Mouse (Mus musculus) forebrain, embryonic 11.5 days (tissue): ENCODE measurements around the gene Nipal3. TPM values are rescaled to one million over a fixed set of nuclear protein-coding genes. Genes with fewer than 3 reads are reported as not detected.

ENCODE experiments used
- ATAC-seq: fragments of 200-750 bp; cut with Nextera tagmentation; replicated peaks from 2 replicates; pipeline ENCODE4 v1.8.0; 2017; ENCODE audit warnings: moderate TSS enrichment; ENCODE audit not compliant: low FRiP score
- DNase-seq: peaks from one replicate; pipeline ENCODE4 v3.0.0-alpha.2; 2017; ENCODE audit warnings: low spot score
- H3K27ac ChIP-seq: fragments of 300-500 bp; sonication (generic); 2 replicates; pipeline ENCODE4 v1.5.1; 2014; ENCODE audit warnings: low read depth, low read length
- H3K27me3 ChIP-seq: fragments of 300-500 bp; sonication (generic); 2 replicates; pipeline ENCODE4 v1.6.1; 2014; ENCODE audit warnings: mild to moderate bottlenecking, low read length, mixed read lengths; ENCODE audit not compliant: control insufficient read depth, insufficient read depth
- H3K36me3 ChIP-seq: fragments of 300-500 bp; sonication (generic); 2 replicates; pipeline ENCODE4 v1.6.1; 2014; ENCODE audit warnings: mild to moderate bottlenecking, low read length, moderate library complexity, mixed read lengths; ENCODE audit not compliant: control insufficient read depth, insufficient read depth
- H3K4me1 ChIP-seq: fragments of 300-500 bp; sonication (generic); replicated peaks from 2 replicates; pipeline ENCODE4 v1.6.1; 2014; ENCODE audit warnings: low read length, mixed read lengths; ENCODE audit not compliant: control insufficient read depth, insufficient read depth
- H3K4me2 ChIP-seq: fragments of 300-500 bp; sonication (generic); 2 replicates; pipeline ENCODE4 v1.6.1; 2014; ENCODE audit warnings: low read depth, mild to moderate bottlenecking, low read length, moderate library complexity, mixed read lengths; ENCODE audit not compliant: severe bottlenecking
- H3K4me3 ChIP-seq: fragments of 300-500 bp; sonication (generic); 2 replicates; pipeline ENCODE4 v1.5.1; 2014; ENCODE audit warnings: low read depth, low read length
- H3K9ac ChIP-seq: fragments of 300-500 bp; sonication (generic); 2 replicates; pipeline ENCODE4 v1.6.1; 2014; ENCODE audit warnings: low read length
- H3K9me3 ChIP-seq: fragments of 300-500 bp; sonication (generic); 2 replicates; pipeline ENCODE4 v1.6.1; 2016; ENCODE audit warnings: low read length, mixed read lengths; ENCODE audit not compliant: control insufficient read depth
- WGBS: fragments of 180-500 bp; shearing (Covaris S2); extraction: QIAGEN DNeasy Blood & Tissue Kit; methylation state at CpG from one replicate; pipeline ENCODE4 v1.1.7; 2014; 5-methylcytosine and 5-hydroxymethylcytosine counted together
- polyA plus RNA-seq: library from polyadenylated mRNA; unstranded; fragments of >200 nt; fragmentation: Nextera tagmentation; extraction: Ambion mirVana; gene quantifications from 2 replicates; pipeline ENCODE4 v1.2.1, GENCODE M21; 2014

Nipal3 gene
- polyA plus RNA-seq, 1 experiment from 2014 or later = 3.0 TPM

DNA sequence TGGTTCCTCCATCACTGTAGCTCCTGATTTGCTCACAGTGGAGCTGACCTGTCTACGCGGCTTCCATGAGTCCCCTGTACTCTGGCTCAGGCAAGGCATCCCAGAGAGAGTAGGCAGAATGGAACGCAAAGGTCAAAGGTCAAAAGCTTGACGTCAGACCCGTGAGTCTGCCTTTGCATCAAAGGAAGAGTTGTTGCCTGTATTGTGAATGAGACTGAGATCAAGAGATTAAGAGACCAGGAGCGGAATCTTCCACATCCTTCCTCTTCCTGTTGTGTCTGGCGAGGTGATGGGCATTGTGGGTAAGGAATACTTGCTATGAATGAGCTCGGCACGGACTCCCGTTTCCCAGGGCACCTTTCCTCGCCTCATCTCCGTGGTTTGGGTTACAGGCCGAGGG is 58.5 kb downstream of the Nipal3 start:
- H3K27me3 ChIP-seq = no peaks in the 10 kb centered on the region
- H3K4me3 ChIP-seq = no peak overlapping the region
- H3K4me2 ChIP-seq = no peak overlapping the region
- WGBS = 58% methylated on average over 13 of the region's 13 CpGs
- DNase-seq = no peak
- H3K9me3 ChIP-seq = no peaks in the 10 kb centered on the region
- no peak overlapping the region for H3K9ac ChIP-seq
- H3K36me3 ChIP-seq = no peaks in the 10 kb centered on the region
- peaks cover 2% of the 10 kb centered on the region; the same call in 1 of the 2 replicates for H3K4me1 ChIP-seq
- no peak overlapping the region for H3K27ac ChIP-seq
- ATAC-seq = no peak

DNA sequence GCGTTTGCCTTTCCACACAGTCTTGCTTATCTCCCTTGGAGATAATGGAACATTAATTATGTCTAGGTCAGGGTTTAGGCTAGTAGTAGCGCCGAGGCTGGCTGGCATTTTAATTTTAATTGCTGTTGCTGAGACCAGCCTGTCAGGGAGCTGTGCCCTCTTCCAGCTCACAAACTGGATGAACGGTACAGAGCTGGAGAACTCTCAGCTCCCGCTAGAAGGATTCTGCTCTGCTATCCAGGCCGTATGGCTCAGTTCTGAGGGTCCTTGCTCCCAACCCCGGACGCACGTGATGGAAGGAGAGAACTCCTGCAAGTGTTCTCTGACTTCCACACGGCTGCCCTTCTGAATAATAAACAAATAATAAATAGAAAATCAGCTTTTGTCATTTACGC is 60.4 kb downstream of the Nipal3 start:
- H3K27ac ChIP-seq = no peak overlapping the region
- DNase-seq = no peak
- no peaks in the 10 kb centered on the region for H3K36me3 ChIP-seq
- peak; percentile 19; the same call in 1 of the 2 replicates for ATAC-seq
- no peaks in the 10 kb centered on the region for H3K9me3 ChIP-seq
- H3K4me2 ChIP-seq = peak overlapping the region; percentile 94
- H3K9ac ChIP-seq = peak overlapping the region; percentile 80; the same call in 1 of the 2 replicates
- peaks cover 2% of the 10 kb centered on the region; the same call in 1 of the 2 replicates for H3K4me1 ChIP-seq
- no peaks in the 10 kb centered on the region for H3K27me3 ChIP-seq
- 31% methylated on average over 11 of the region's 11 CpGs for WGBS
- H3K4me3 ChIP-seq = peak overlapping the region; percentile 66

DNA sequence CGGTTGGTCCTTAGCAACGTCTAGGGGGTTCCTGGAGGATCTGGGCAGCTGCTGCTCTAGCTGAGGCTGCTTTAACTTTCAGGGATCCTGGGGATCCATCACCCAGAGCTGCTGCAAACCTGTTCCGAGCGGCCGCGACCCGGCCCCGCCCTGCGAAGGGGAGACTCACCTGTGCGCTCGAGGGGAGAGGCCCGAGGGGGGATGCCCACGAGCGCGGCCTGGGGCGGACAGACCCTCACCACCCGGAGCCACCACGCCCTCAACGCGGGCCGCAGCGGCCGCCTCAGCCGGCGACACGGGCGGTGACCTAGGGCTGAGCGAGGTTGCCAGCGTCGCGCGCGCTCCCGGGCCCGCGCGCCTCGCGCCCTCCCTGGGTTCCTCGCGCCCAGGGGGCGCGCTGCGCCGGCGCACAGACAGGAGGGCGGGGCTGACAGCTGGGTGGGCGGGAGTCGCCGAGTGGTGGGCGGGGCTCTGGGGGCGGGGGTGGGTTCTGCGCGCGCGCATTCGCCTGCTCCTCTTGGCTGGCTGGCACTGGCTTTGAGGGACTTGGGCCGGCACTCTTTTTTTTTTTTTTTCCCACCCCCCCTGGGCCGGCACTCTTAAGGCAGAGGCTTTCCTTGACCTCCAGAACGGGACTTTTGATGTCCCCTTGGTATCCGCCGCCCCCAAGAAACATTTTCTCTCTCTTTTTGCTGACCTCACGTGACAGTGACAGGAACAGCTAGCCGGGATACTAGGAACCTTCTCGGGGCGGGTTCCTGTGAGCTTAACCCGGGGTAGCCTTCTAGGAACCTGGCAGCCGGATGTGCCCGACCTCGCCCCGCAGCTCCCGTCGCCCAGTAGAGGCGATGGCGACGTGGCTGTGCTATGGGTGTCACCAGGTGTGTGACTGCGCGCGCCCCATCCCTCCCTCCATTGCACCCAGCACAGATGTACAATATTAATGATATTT is 61.1 kb downstream of the Nipal3 start, which contains the start of gene Rcan3:
Gene Rcan3 (minus strand): TSS at position 411 of the 952 bp plus-strand sequence.
- H3K4me2 ChIP-seq = peak within 1 kb of the TSS; percentile 94
- no peaks in the 10 kb centered on the region; the same call in 1 of the 2 replicates for H3K4me1 ChIP-seq
- peak within 1 kb of the TSS; percentile 66 for H3K4me3 ChIP-seq
- no peak within 1 kb of the TSS for H3K27ac ChIP-seq
- peak within 1 kb of the TSS; percentile 80 for H3K9ac ChIP-seq
- no peaks in the 10 kb centered on the region for H3K9me3 ChIP-seq
- no peaks in the 10 kb centered on the region for H3K36me3 ChIP-seq
- no peaks in the 10 kb centered on the region for H3K27me3 ChIP-seq
- DNase-seq (peak; percentile 96), ATAC-seq (peak; percentile 85)
- WGBS = under 1% methylated on average over 75 of the region's 79 CpGs

DNA sequence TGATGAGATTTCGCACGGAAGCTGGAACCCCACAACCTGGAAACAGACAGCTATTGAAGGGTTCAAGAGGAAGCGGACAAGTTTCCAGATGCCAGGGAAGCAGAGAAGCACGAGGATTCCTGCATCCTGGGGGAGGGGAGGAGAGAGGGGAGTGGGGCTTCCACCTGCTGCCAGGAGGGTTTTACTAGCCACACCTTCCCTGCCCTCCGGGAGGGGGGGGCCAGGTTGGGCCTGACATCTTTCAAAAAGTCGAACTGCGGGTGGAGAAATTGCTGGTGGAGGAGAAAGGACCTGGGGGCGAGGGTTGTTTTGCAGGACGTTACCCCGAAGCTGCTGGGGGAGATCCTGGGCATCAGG is 61.8 kb downstream of the Nipal3 start:
- DNase-seq (no peak), ATAC-seq (no peak; the same call in 1 of the 2 replicates)
- no peaks in the 10 kb centered on the region; the same call in 1 of the 2 replicates for H3K4me1 ChIP-seq
- no peak overlapping the region for H3K27ac ChIP-seq
- peak overlapping the region; percentile 94 for H3K4me2 ChIP-seq
- no peaks in the 10 kb centered on the region for H3K36me3 ChIP-seq
- no peaks in the 10 kb centered on the region for H3K9me3 ChIP-seq
- peak overlapping the region; percentile 80 for H3K9ac ChIP-seq
- H3K27me3 ChIP-seq = no peaks in the 10 kb centered on the region
- 7% methylated on average over 10 of the region's 10 CpGs for WGBS
- H3K4me3 ChIP-seq = peak overlapping the region; percentile 66

DNA sequence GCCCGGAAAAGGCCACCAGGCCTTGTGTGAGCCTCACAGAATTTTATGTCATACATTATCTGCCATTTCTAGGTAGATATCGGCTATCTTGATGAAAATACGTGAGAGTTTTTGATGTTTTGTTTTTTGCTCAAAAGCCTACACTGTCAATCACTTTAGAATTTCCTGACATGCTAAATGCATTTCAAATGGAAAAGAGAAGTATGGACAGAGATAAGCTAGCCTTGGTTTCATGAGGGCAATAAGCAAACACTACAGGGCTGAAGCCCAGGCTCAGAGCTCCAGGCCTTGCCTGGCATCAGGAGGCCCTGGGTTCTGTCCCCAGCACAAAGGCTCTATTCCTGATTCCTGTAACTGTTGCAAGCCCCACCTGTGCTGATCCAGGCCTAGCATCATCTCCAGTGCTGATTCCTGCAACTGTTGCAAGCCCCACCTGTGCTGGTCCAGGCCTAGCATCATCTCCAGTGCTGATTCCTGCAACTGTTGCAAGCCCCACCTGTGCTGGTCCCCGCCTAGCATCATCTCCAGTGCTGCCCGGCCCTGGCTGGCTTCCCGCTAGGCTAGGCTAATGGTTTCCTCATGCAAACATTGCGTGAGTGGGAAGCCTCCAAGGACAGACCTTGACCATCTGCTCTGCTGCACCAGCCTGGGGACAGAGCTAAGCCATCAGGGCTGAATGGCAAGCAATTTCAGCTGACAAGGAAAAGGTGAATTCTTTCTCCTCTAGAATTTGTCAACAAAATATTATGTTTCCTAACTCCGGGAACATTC is 64.7 kb downstream of the Nipal3 start:
- H3K4me1 ChIP-seq = no peaks in the 10 kb centered on the region; the same call in 1 of the 2 replicates
- 86% methylated on average over 8 of the region's 8 CpGs for WGBS
- no peak overlapping the region for H3K4me2 ChIP-seq
- no peak for ATAC-seq
- H3K36me3 ChIP-seq = no peaks in the 10 kb centered on the region
- no peak overlapping the region for H3K9ac ChIP-seq
- no peak for DNase-seq
- no peaks in the 10 kb centered on the region for H3K9me3 ChIP-seq
- H3K27me3 ChIP-seq = no peaks in the 10 kb centered on the region
- H3K27ac ChIP-seq = no peak overlapping the region
- no peak overlapping the region for H3K4me3 ChIP-seq

DNA sequence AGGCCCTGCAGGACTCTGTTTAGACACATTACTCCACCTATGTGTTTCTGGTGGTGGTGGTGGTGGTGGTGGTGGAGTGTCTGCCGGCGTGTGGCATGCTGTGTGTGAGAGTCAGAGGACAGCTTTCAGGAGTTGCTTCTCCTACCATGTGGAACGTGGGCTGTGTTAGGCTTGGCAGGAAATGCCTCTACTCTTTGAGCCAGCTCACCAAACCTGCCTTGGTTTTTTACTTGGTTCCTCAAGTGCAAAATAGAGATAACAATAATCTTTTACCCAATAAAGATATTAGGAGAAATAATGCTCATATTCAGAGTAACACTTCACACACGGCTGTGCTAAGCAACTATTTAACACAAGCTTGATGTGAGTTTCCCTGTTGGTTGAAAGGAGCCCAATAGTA is 65.5 kb downstream of the Nipal3 start:
- H3K4me2 ChIP-seq = no peak overlapping the region
- H3K9me3 ChIP-seq = no peaks in the 10 kb centered on the region
- no peak overlapping the region for H3K4me3 ChIP-seq
- DNase-seq (no peak), ATAC-seq (no peak)
- no peaks in the 10 kb centered on the region for H3K27me3 ChIP-seq
- no peaks in the 10 kb centered on the region; the same call in 1 of the 2 replicates for H3K4me1 ChIP-seq
- WGBS = 82% methylated on average over 4 of the region's 4 CpGs
- no peaks in the 10 kb centered on the region for H3K36me3 ChIP-seq
- H3K27ac ChIP-seq = no peak overlapping the region
- no peak overlapping the region for H3K9ac ChIP-seq

DNA sequence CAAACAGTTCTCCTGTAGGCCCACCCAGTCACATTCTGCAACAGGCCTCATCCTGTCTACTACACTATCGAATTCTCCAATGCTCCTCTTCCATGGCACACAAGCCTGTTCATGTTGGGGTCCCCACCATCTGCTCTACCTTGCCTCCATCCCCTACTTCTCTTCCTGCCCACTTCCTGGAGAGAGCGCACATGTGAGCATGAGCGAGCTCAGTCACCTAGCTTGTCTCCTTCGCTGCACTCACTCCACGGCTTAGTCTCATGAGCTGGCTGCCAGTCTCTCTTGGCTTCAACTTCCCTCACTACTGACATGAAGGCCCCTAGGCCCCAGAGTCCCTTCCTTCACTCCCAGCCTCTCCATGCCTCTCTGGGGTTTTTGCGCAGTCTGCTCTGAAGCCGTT is 68.3 kb downstream of the Nipal3 start:
- Histone ChIP-seq H3K4me2 (no peak overlapping the region), H3K4me1 (no peaks in the 10 kb centered on the region), H3K27me3 (no peaks in the 10 kb centered on the region), H3K27ac (no peak overlapping the region), H3K36me3 (no peaks in the 10 kb centered on the region), H3K4me3 (no peak overlapping the region), H3K9me3 (no peaks in the 10 kb centered on the region), H3K9ac (no peak overlapping the region)
- no peak for DNase-seq
- 90% methylated on average over 7 of the region's 7 CpGs for WGBS
- ATAC-seq = no peak

DNA sequence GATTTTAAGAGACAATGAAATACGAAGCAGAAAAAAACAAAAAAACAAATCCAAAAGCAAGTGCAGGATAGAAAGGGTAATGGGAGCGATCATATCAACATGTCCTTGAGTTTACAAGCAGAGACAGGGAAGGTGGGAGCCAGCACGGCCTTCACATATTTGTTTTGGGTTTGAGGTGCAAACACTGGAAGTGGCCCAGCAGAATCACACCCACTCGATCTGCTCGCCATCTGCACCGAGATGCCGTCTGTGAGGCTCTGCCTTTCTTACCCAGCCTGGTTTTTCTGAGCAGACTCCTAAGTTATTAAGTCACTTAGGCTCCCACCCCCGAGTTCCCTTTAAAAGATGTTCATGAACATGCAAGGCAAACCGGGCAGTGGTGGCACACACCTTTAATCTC is 69.2 kb downstream of the Nipal3 start:
- no peaks in the 10 kb centered on the region for H3K27me3 ChIP-seq
- ATAC-seq (no peak), DNase-seq (no peak)
- 88% methylated on average over 9 of the region's 9 CpGs for WGBS
- no peaks in the 10 kb centered on the region for H3K4me1 ChIP-seq
- no peaks in the 10 kb centered on the region for H3K9me3 ChIP-seq
- H3K27ac ChIP-seq = no peak overlapping the region
- no peak overlapping the region for H3K4me2 ChIP-seq
- no peak overlapping the region for H3K9ac ChIP-seq
- H3K4me3 ChIP-seq = no peak overlapping the region
- H3K36me3 ChIP-seq = no peaks in the 10 kb centered on the region
